Mouse (Mus musculus) cerebellum, adult 9-10 months (tissue): ENCODE measurements at regions not wholly inside any gene's neighbourhood (a gene's known extent, or its start where the extent isn't known, plus 50 kb on each side); places are given as distances from the start of the nearest gene placed in this dataset.
"Not testable (repeated sequence)": the region's sequence is repeated elsewhere in the genome, so short reads cannot be mapped to it uniquely, and the experiment has no call there.

Experiments used
- DNase-seq: peaks from one replicate; pipeline ENCODE4 v3.0.0; 2022

DNA sequence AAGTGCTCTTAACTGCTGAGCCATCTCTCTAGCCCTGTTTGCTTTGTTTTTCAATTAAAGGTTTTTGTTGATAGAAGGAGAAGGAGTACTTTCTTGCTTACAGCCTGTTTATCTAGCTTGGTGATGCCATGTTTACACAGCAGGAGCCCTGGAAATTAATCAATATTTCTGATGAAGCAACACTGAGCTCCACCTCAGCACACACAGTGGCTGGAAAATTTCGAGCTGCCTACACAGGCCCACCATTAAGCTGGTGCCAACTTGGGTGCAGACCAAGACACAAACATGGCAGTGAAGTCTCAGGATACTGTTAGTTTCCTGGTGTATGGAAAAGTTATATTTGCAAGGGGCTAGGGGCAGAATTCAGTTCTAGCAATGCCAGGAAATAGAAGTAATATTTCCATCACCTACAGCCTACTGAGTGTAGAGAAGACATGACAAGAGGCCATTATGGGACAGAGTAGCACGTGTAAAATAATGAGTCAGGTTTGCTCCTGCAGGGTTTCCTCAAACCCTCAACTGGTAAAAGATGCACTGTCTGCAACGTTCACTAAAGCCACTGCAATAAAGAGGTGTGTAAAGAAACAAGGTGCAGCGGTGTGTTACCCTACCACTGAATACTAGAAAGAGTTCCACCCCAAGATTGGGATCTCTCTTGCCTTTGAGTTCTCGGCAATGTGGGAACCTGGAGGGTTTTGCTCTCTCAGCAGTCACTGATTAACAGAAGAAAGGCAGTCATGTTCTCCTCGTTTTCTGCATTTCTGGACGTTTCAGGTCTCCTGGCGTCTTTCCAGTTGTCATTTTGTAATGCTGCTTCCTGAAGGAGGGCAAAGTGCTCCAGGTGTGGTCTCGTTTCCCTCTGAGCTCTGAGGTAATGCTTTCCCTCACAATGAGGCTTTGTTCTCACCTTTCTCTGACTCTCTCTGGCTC is 108.8 kb upstream of the Fhl2 start:
- no peak for DNase-seq

DNA sequence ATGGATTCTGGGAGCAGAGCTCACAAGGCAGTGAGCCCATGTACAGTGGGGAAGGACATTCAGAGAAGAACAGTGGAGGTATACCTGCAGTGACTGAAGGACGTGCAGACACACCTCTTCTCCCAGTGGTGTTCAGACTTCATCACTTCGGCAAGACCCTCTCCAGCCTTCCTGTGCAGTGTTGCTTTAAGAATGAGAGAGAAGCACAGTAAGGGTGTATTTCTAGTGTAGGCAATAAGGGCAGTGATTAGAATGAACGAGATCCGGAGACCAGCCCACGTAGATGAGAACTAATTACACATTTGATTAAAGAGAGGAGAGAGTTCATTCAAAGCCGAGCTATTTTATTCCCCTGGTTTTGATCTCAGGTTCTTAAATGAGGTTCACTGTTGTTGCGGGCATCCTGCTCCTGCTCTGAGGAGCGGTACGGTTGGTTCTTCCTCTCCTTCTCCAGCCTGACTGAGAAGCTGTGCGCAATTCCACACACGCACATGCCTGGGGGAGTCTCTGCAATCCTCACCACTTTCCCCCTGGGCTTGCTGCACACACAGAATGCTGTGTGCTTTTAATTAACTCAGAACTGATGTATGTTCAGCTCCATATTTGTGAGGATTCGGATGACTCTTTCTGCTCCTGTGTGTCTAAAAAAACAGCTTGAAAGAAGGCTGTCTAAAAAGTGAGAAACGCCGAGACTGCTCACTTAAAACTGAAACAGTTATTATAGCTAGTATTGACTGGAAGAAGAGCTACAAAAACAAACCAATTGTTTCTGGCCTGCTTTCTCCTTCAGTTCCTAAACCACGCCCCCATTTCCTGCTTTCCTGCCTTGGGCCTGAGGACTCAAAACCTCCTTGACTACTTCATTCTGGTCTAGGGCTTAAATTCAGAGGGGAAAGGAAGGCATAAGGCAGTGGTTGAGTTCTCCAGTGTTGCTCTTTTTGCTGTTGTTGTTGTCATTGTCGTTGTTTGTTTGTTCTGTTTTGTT is 114.2 kb upstream of the Fhl2 start:
- DNase-seq, result no peak

DNA sequence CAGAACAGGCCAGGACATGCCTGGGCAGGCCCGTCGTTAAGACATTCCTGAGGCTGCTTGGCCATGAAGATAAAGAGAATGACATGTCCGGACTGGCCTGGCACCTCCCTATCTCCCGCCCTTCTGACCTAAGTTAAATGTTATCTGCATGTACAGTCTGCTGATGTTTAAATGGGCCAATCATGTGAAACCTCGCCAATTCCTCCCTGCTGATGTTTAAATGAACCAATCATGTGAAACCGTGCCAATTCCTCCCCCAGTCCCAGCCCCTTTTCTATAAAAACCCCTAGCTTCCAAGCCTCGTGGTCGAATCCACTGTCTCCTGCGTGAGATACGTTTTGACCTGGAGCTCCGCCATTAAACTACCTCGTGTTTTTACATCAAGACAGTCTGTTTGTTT is 119.5 kb upstream of the Fhl2 start:
- not testable (repeated sequence) for DNase-seq

DNA sequence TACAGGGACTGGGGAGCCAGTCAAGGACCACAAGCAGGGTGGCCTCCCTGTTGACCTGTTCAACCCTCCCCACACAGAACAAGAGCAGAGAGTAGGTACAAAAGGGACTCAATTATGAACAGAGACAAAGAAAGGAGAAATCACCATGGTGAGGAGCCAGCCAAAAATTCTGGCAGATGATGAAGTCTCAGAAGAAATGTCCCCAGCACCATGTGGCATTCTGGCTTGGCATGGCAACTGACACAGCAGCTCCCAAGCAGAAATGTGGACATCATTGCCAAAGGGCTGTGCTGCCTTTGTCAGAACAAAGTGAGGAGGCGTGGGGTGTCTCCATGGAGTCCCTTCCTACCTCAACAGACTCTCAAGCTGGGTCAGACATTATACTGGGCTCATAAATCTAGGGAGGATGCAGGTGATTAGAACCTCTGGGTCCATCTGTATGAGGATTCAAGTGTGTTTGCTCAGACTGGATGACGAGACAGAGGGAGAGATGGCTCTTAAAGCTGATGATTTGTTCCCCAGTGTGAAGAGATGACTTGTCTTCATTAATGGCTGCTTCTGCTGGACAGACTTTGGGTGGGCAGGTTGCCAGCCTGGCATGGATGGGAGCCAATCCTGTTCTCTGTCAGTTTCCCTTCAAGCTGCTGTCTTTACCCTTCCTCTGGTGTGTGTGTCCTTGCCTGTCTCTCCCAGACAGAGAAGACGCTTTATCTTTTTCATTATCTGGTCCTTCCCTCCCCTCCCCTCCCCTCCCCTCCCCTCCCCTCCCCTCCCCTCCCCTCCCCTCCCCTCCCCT is 120.5 kb upstream of the Fhl2 start:
- peak; percentile 20 for DNase-seq

DNA sequence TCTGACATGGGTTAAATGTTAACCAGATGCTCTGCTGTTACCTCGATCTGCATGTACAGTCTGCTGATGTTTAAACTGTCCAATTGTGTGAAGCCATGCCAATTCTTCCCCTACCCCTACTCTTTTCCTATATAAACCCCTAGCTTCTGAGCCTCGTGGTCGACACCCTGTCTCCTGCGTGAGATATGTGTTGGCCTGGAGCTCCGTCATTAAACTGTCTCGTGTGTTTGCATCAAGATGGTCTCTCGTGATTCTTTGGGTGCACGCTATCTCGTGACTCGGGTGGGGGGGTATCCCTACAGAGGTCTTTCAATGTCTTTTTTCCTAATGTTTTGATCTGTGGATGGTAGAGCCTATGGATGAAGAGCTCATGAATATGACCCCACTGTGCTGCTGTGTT is 110.9 kb upstream of the Nck2 start:
- DNase-seq, result not testable (repeated sequence)

DNA sequence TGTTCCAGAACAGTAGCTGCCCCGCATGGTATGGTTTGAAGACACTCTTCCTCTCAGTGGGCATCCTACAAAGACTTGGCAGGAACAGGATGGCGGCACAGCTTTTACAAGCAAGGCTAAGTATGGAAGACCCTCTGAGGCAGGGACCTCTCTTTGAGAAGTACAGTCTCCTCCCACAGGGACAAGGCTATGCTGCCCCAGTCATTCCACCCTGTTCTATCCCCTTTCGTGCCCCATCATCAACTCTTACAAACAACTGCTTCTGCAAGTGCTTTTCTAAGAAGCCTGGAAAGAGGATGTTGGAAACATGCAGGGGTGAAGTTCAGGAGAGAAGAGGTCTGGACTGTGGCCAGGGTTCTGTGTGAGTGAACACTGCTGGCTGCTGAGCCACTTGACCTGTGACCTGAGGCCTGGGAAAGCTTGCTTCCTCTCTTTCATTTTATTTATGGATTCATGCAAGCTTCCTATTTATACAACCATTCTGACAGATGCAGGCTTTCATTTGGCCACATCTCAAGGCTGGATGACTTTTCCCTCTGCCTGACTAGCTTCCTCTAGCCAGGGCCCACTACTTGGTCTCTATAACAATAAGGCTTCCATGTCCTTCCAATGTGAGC is 107.1 kb upstream of the Nck2 start:
- DNase-seq, result no peak

- peak; percentile 10 for DNase-seq
Measured at GRCm38 (mm10) chr1:43338096-43338915, 106.1 kb upstream of the Nck2 start.

DNA sequence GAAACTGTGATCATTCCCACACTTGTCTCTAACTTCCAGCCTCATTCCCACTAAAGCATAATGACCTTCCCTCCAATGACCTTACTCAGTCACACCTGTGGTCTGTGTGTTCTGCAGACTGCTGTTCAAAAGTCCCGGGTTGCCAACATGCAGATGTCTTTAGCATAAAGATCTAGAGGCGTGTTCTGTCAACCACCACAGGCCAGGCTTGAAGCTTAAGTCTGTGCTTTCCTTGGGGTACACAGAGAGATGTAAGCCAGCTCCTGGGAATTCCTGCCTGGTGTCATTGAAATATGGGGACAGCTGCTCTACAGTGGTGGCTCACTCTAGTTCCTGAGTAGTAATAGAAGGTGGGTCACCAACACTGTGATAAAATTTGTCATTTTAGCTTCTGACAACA is 101.5 kb upstream of the Nck2 start:
- DNase-seq, result no peak

DNA sequence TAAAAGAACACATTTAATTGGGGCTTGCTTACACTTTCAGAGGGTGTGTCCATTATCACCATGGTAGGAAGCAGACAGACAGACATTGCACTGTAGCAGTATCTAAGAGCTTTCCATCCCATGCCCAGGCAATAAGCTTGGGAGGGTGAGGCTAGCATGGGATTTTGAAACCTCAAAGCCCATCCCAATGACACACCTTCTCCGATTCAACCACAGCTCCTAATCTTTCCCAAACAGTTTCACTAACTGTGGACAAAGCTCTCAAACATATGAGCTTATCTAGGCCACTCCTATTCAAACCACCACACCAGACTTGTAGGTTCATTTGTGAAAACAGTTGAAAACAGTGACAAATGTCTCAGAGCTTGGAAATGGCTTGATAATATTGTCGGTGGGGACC is 101.0 kb upstream of the Nck2 start:
- DNase-seq, result no peak

GRCm38 (mm10) chr1:43344001-43344400 is 100.4 kb upstream of the Nck2 start:
- DNase-seq, result no peak

DNA sequence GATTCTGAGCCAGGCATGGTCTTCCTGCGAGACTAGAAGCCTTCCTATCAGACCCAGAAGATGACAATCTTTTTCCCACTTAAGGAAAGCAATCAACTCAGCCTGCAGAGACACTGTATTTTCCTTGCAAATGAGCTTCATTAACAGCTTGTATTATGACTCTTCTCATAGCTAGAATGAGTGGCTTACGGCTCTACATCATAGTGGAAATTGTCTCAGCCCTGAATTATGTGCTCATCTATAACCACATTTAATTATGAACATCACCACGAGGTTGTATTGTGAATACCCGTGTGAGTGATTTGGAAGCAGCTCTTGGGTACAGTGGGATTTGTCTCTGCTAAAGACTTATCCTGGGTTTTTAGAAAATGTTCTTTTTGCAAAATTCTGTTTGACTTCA is 97.2 kb upstream of the Nck2 start:
- DNase-seq, result no peak

DNA sequence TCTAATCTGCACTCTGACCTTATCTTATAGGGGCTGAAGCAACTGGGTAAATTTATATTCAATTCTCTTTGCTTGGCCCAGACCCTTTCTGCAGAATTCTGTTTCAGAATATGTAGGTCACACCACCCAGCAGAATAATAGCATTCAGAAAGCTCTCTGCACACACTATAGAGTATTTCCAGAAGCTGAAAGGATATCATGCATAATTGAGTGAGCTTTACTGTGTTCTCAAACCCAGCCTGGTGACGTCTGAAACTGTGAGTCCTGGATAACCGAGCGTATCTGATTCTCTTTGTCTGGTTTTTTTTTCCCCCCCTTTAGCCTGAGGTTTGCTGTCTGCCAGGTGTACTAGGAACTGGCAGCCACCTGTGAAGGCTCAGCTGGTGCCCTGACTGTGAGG is 94.4 kb upstream of the Nck2 start:
- DNase-seq, result no peak

- peak; percentile 15 for DNase-seq
Measured at GRCm38 (mm10) chr1:43358191-43358590, 86.2 kb upstream of the Nck2 start.

GRCm38 (mm10) chr1:43359662-43360061 is 84.7 kb upstream of the Nck2 start:
- DNase-seq, result no peak

- no peak for DNase-seq
Measured at GRCm38 (mm10) chr1:43360291-43360690, 84.1 kb upstream of the Nck2 start.

- no peak for DNase-seq
Measured at GRCm38 (mm10) chr1:43360741-43361140, 83.6 kb upstream of the Nck2 start.

- no peak for DNase-seq
Measured at GRCm38 (mm10) chr1:43361455-43361863, 82.9 kb upstream of the Nck2 start.

DNA sequence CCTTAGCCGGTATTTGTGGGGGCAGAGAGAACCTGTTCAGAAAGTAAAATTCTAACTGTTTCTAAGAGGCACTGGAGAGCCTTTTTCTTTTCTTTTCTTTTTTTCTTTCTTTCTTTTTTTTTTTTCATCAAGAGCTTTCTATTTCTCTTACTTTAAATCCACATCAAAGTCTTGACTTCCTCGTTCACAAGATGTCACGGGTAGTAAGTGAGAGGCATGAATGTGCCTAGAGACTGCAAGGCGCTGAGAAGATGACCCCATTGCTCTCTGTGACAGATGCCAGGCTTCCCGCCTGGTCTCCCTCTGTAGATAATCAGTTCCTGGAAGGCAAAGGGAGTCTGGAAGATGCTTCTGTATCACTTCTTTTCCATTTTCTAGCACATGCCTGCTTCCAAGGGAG is 82.2 kb upstream of the Nck2 start:
- no peak for DNase-seq

GRCm38 (mm10) chr1:43363178-43363577 is 81.2 kb upstream of the Nck2 start:
- DNase-seq, result no peak

- no peak for DNase-seq
Measured at GRCm38 (mm10) chr1:43366433-43366832, 77.9 kb upstream of the Nck2 start.

- DNase-seq, result no peak
Measured at GRCm38 (mm10) chr1:43367151-43367895, 77.1 kb upstream of the Nck2 start.
